Mouse (Mus musculus) right cerebral cortex, adult 18-20 months (tissue): ENCODE results near the gene Tmc4.
A peak's percentile ranks its signal among the peaks of the same experiment; 100 is the strongest.
"Not testable (repeated sequence)": the region's sequence is repeated elsewhere in the genome, so short reads cannot be mapped to it uniquely, and the experiment has no call there.

Experiments
- DNase-seq: peaks from one replicate; pipeline ENCODE4 v3.0.0; 2022; ENCODE audit warnings: mixed read lengths

Tmc4 gene

GRCm38 (mm10) chr7:3677342-3677741 is at the start of gene Tmc4:
Gene Tmc4, minus strand, starts transcription at chr7:3677553.
- DNase-seq = no peak

GRCm38 (mm10) chr7:3725459-3725858 is 48.1 kb upstream of the Tmc4 start:
- DNase-seq = not testable (repeated sequence)

GRCm38 (mm10) chr7:3720268-3720667 is 42.9 kb upstream of the Tmc4 start, which contains the start of gene Pirb:
Gene Pirb, minus strand, starts transcription at chr7:3720391.
- not testable (repeated sequence) for DNase-seq

GRCm38 (mm10) chr7:3715249-3715648 is 37.9 kb upstream of the Tmc4 start:
- no peak for DNase-seq

- DNase-seq = no peak
Observed at GRCm38 (mm10) chr7:3712264-3712942, 35.0 kb upstream of the Tmc4 start.

GRCm38 (mm10) chr7:3709000-3709399 is 31.6 kb upstream of the Tmc4 start:
- DNase-seq = no peak

- not testable (repeated sequence) for DNase-seq
Observed at GRCm38 (mm10) chr7:3708447-3708980, 31.2 kb upstream of the Tmc4 start.

- no peak for DNase-seq
Observed at GRCm38 (mm10) chr7:3707568-3708413, 30.4 kb upstream of the Tmc4 start.

GRCm38 (mm10) chr7:3707027-3707426 is 29.7 kb upstream of the Tmc4 start:
- DNase-seq = no peak

GRCm38 (mm10) chr7:3706343-3706934 is 29.1 kb upstream of the Tmc4 start:
- DNase-seq = no peak

GRCm38 (mm10) chr7:3705911-3706310 is 28.6 kb upstream of the Tmc4 start:
- DNase-seq = no peak

- not testable (repeated sequence) for DNase-seq
Observed at GRCm38 (mm10) chr7:3705461-3705860, 28.1 kb upstream of the Tmc4 start.

GRCm38 (mm10) chr7:3704475-3704874 is 27.1 kb upstream of the Tmc4 start:
- DNase-seq = no peak

- DNase-seq = peak; percentile 97
Observed at GRCm38 (mm10) chr7:3703879-3704441, 26.6 kb upstream of the Tmc4 start, which contains the start of gene Rps9. Gene Rps9, plus strand, starts transcription at chr7:3703993.

GRCm38 (mm10) chr7:3703148-3703878 is 26.0 kb upstream of the Tmc4 start:
- DNase-seq = no peak

GRCm38 (mm10) chr7:3698471-3698870 is 21.1 kb upstream of the Tmc4 start:
- peak; percentile 35 for DNase-seq

GRCm38 (mm10) chr7:3694949-3695305 is 17.6 kb upstream of the Tmc4 start:
- not testable (repeated sequence) for DNase-seq

GRCm38 (mm10) chr7:3694076-3694948 is 17.0 kb upstream of the Tmc4 start:
- peak; percentile 54 for DNase-seq

GRCm38 (mm10) chr7:3693809-3694075 is 16.4 kb upstream of the Tmc4 start:
- DNase-seq = no peak

- peak; percentile 96 for DNase-seq
Observed at GRCm38 (mm10) chr7:3692987-3693808, 15.8 kb upstream of the Tmc4 start, which contains the start of gene Mboat7. Gene Mboat7, minus strand, starts transcription at chr7:3693523.
